Mouse (Mus musculus) midbrain, embryonic 12.5 days (tissue): ENCODE measurements around the gene Dlg3. TPM values are rescaled to one million over a fixed set of nuclear protein-coding genes. Genes with fewer than 3 reads are reported as not detected.
A peak's percentile ranks its signal among the peaks of the same experiment; 100 is the strongest.

ENCODE experiments used
- ATAC-seq: fragments of 200-750 bp; cut with Nextera tagmentation; 2 replicates; pipeline ENCODE4 v1.8.0; 2017; ENCODE audit warnings: low read depth, moderate TSS enrichment, moderate library complexity; ENCODE audit not compliant: low FRiP score
- H3K27ac ChIP-seq: fragments of 300-500 bp; sonication (generic); replicated peaks from 2 replicates; pipeline ENCODE4 v1.5.1; 2016; ENCODE audit warnings: mild to moderate bottlenecking
- H3K27me3 ChIP-seq: fragments of 300-500 bp; sonication (generic); 2 replicates; pipeline ENCODE4 v1.6.1; 2016; ENCODE audit warnings: mild to moderate bottlenecking
- H3K36me3 ChIP-seq: fragments of 300-500 bp; sonication (generic); 2 replicates; pipeline ENCODE4 v1.6.1; 2016
- H3K4me1 ChIP-seq: fragments of 300-500 bp; sonication (generic); 2 replicates; pipeline ENCODE4 v1.6.1; 2016
- H3K4me2 ChIP-seq: fragments of 300-500 bp; sonication (generic); replicated peaks from 2 replicates; pipeline ENCODE4 v1.6.1; 2016; ENCODE audit warnings: mild to moderate bottlenecking, moderate library complexity
- H3K4me3 ChIP-seq: fragments of 300-500 bp; sonication (generic); 2 replicates; pipeline ENCODE4 v1.5.1; 2016; ENCODE audit warnings: mild to moderate bottlenecking
- H3K9ac ChIP-seq: fragments of 300-500 bp; sonication (generic); replicated peaks from 2 replicates; pipeline ENCODE4 v1.6.1; 2016; ENCODE audit warnings: mild to moderate bottlenecking, moderate library complexity
- H3K9me3 ChIP-seq: fragments of 300-500 bp; sonication (generic); 2 replicates; pipeline ENCODE4 v1.6.1; 2016; ENCODE audit warnings: mild to moderate bottlenecking
- WGBS: fragments of 180-500 bp; shearing (Covaris S2); methylation state at CpG from one replicate; pipeline ENCODE4 v1.1.7; 2016; 5-methylcytosine and 5-hydroxymethylcytosine counted together
- polyA plus RNA-seq: library from polyadenylated mRNA; unstranded; fragments of >200 nt; fragmentation: Nextera tagmentation; extraction: Ambion mirVana; gene quantifications from 2 replicates; pipeline ENCODE4 v1.2.1, GENCODE M21; 2016

The Dlg3 gene
- polyA plus RNA-seq, result 20.0 and 20.8 TPM in 2 replicates

- peak; percentile 92 for ATAC-seq
- peak within 1 kb of the TSS; percentile 65 for H3K4me3 ChIP-seq
Measured at GRCm38 (mm10) chrX:100767181-100767884, at the start of gene Dlg3. TSS of gene Dlg3 (plus strand) at chrX:100767722.

GRCm38 (mm10) chrX:100728947-100729346 lies 38.6 kb upstream of the Dlg3 start:
- H3K27ac ChIP-seq, result peak overlapping the region; percentile 80
- ATAC-seq, result peak; percentile 60
- 32% methylated on average over 1 of the region's 1 CpGs for WGBS
- H3K4me3 ChIP-seq, result no peak overlapping the region
- 0 out of 2 replicates have a peak, but pooled peaks cover 10% of the 10 kb centered on the region for H3K36me3 ChIP-seq
- H3K4me1 ChIP-seq, result peaks cover 18% of the 10 kb centered on the region
- peaks cover 29% of the 10 kb centered on the region for H3K27me3 ChIP-seq
- H3K4me2 ChIP-seq, result 0 out of 2 replicates have a peak overlapping the region, but pooled peaks have one; percentile 52
- no peaks in the 10 kb centered on the region for H3K9me3 ChIP-seq
- H3K9ac ChIP-seq, result no peak overlapping the region

More at GRCm38 (mm10) chrX:100767181-100767884, at the start of gene Dlg3:
- 0 out of 2 replicates have a peak, but pooled peaks cover 3% of the 10 kb centered on the region for H3K4me1 ChIP-seq
- H3K36me3 ChIP-seq, result no peaks in the 10 kb centered on the region
- peak within 1 kb of the TSS; percentile 74 for H3K4me2 ChIP-seq
- H3K9ac ChIP-seq, result peak within 1 kb of the TSS; percentile 78
- H3K27me3 ChIP-seq, result peaks cover 7% of the 10 kb centered on the region
- peak within 1 kb of the TSS; percentile 75 for H3K27ac ChIP-seq
- H3K9me3 ChIP-seq, result no peaks in the 10 kb centered on the region
- 24% methylated on average over 26 of the region's 26 CpGs for WGBS

- 21% methylated on average over 8 of the region's 8 CpGs for WGBS
- ATAC-seq, result peak; percentile 72
- Histone ChIP-seq H3K36me3 (0 out of 2 replicates have a peak, but pooled peaks cover 10% of the 10 kb centered on the region), H3K4me3 (peak within 1 kb of the TSS; percentile 33), H3K4me1 (peaks cover 18% of the 10 kb centered on the region), H3K9me3 (no peaks in the 10 kb centered on the region), H3K4me2 (peak within 1 kb of the TSS; percentile 52), H3K9ac (peak within 1 kb of the TSS; percentile 25), H3K27me3 (peaks cover 33% of the 10 kb centered on the region), H3K27ac (peak within 1 kb of the TSS; percentile 80)
Measured at GRCm38 (mm10) chrX:100729665-100730188, 37.8 kb upstream of the Dlg3 start, which contains the start of gene Gdpd2. TSS of gene Gdpd2 (plus strand) at chrX:100729873.

- Histone ChIP-seq H3K4me3 (peak overlapping the region; percentile 33), H3K9ac (peak overlapping the region; percentile 25), H3K4me1 (peaks cover 18% of the 10 kb centered on the region), H3K4me2 (peak overlapping the region; percentile 52), H3K27ac (peak overlapping the region; percentile 80), H3K27me3 (peaks cover 32% of the 10 kb centered on the region), H3K9me3 (no peaks in the 10 kb centered on the region), H3K36me3 (0 out of 2 replicates have a peak, but pooled peaks cover 10% of the 10 kb centered on the region)
- ATAC-seq, result peak; percentile 48; the same call in 1 of the 2 replicates
- WGBS, result 31% methylated on average over 8 of the region's 8 CpGs
Measured at GRCm38 (mm10) chrX:100730266-100730665, 37.3 kb upstream of the Dlg3 start.

- H3K27me3 ChIP-seq, result peaks cover 33% of the 10 kb centered on the region
- ATAC-seq, result no peak
- no peaks in the 10 kb centered on the region for H3K9me3 ChIP-seq
- no peaks in the 10 kb centered on the region for H3K36me3 ChIP-seq
- H3K4me1 ChIP-seq, result peaks cover 12% of the 10 kb centered on the region
- H3K4me3 ChIP-seq, result no peak overlapping the region
- H3K27ac ChIP-seq, result no peak overlapping the region
- WGBS, result 88% methylated on average over 7 of the region's 7 CpGs
- no peak overlapping the region for H3K4me2 ChIP-seq
- H3K9ac ChIP-seq, result no peak overlapping the region
Measured at GRCm38 (mm10) chrX:100734359-100734758, 33.2 kb upstream of the Dlg3 start.

GRCm38 (mm10) chrX:100738918-100739317 lies 28.6 kb upstream of the Dlg3 start:
- Histone ChIP-seq H3K27me3 (peaks cover 22% of the 10 kb centered on the region), H3K36me3 (no peaks in the 10 kb centered on the region), H3K27ac (no peak overlapping the region), H3K4me1 (peaks cover 4% of the 10 kb centered on the region; the same call in 1 of the 2 replicates), H3K9me3 (no peaks in the 10 kb centered on the region), H3K9ac (no peak overlapping the region), H3K4me2 (peak overlapping the region; percentile 44), H3K4me3 (no peak overlapping the region)
- 26% methylated on average over 14 of the region's 14 CpGs for WGBS
- ATAC-seq, result peak; percentile 69

GRCm38 (mm10) chrX:100739443-100739842 lies 28.1 kb upstream of the Dlg3 start:
- Histone ChIP-seq H3K4me2 (peak overlapping the region; percentile 44), H3K36me3 (no peaks in the 10 kb centered on the region), H3K27me3 (peaks cover 18% of the 10 kb centered on the region), H3K4me3 (peak overlapping the region; percentile 25), H3K4me1 (peaks cover 4% of the 10 kb centered on the region; the same call in 1 of the 2 replicates), H3K9me3 (no peaks in the 10 kb centered on the region), H3K27ac (no peak overlapping the region), H3K9ac (no peak overlapping the region; the same call in 1 of the 2 replicates)
- peak; percentile 59 for ATAC-seq
- WGBS, result 33% methylated on average over 10 of the region's 10 CpGs

GRCm38 (mm10) chrX:100740785-100741184 lies 26.7 kb upstream of the Dlg3 start:
- 75% methylated on average over 6 of the region's 6 CpGs for WGBS
- H3K4me3 ChIP-seq, result no peak overlapping the region
- no peak overlapping the region for H3K27ac ChIP-seq
- H3K9me3 ChIP-seq, result no peaks in the 10 kb centered on the region
- H3K4me2 ChIP-seq, result no peak overlapping the region
- H3K27me3 ChIP-seq, result peaks cover 15% of the 10 kb centered on the region
- peaks cover 4% of the 10 kb centered on the region; the same call in 1 of the 2 replicates for H3K4me1 ChIP-seq
- no peak for ATAC-seq
- no peak overlapping the region for H3K9ac ChIP-seq
- no peaks in the 10 kb centered on the region for H3K36me3 ChIP-seq

GRCm38 (mm10) chrX:100741940-100742339 lies 25.6 kb upstream of the Dlg3 start:
- H3K27me3 ChIP-seq, result peaks cover 15% of the 10 kb centered on the region
- no peak overlapping the region for H3K4me3 ChIP-seq
- WGBS, result 15% methylated on average over 10 of the region's 10 CpGs
- no peaks in the 10 kb centered on the region for H3K36me3 ChIP-seq
- peak; percentile 82 for ATAC-seq
- no peak overlapping the region for H3K4me2 ChIP-seq
- H3K9me3 ChIP-seq, result no peaks in the 10 kb centered on the region
- H3K9ac ChIP-seq, result no peak overlapping the region
- peaks cover 4% of the 10 kb centered on the region; the same call in 1 of the 2 replicates for H3K4me1 ChIP-seq
- no peak overlapping the region for H3K27ac ChIP-seq

- H3K27ac ChIP-seq, result no peak overlapping the region
- H3K4me3 ChIP-seq, result no peak overlapping the region
- ATAC-seq, result no peak
- no peaks in the 10 kb centered on the region for H3K36me3 ChIP-seq
- no peaks in the 10 kb centered on the region for H3K9me3 ChIP-seq
- H3K4me1 ChIP-seq, result 0 out of 2 replicates have a peak, but pooled peaks cover 3% of the 10 kb centered on the region
- H3K4me2 ChIP-seq, result no peak overlapping the region
- H3K9ac ChIP-seq, result no peak overlapping the region
- WGBS, result 77% methylated on average over 6 of the region's 6 CpGs
- peaks cover 7% of the 10 kb centered on the region for H3K27me3 ChIP-seq
Measured at GRCm38 (mm10) chrX:100765855-100766254, 1.7 kb upstream of the Dlg3 start.

- Histone ChIP-seq H3K4me2 (peak overlapping the region; percentile 74), H3K36me3 (no peaks in the 10 kb centered on the region), H3K27ac (peak overlapping the region; percentile 75), H3K4me1 (0 out of 2 replicates have a peak, but pooled peaks cover 3% of the 10 kb centered on the region), H3K4me3 (peak overlapping the region; percentile 65), H3K9ac (peak overlapping the region; percentile 78), H3K27me3 (peaks cover 7% of the 10 kb centered on the region), H3K9me3 (no peaks in the 10 kb centered on the region)
- ATAC-seq, result peak; percentile 81
- WGBS, result 34% methylated on average over 31 of the region's 36 CpGs
Measured at GRCm38 (mm10) chrX:100767885-100768626, 534 bp downstream of the Dlg3 start.
